Mouse (Mus musculus) MEL (cell line): ENCODE measurements at regions not wholly inside any gene's neighbourhood (a gene's known extent, or its start where the extent isn't known, plus 50 kb on each side); places are given as distances from the start of the nearest gene placed in this dataset.

ENCODE experiments used
- DNase-seq: peaks from one replicate; pipeline ENCODE4 v3.0.0; 2011; ENCODE audit warnings: low read depth, low spot score
- H3K27ac ChIP-seq: 2 replicates; pipeline ENCODE4 v1.5.1; 2012; ENCODE audit warnings: low read depth, mild to moderate bottlenecking, control low read depth, low read length, moderate library complexity; ENCODE audit not compliant: control insufficient read depth
- H3K27me3 ChIP-seq, 2 experiments: fragments of 150-350 bp in 1 of 2; sonication (generic) in 1 of 2; 2 replicates each; pipeline ENCODE4 v1.6.1; 2012; ENCODE audit warnings: low read length in 2 of 2, mild to moderate bottlenecking in 2 of 2, improper control_type of control experiment in 1 of 2, moderate library complexity in 1 of 2; ENCODE audit not compliant: insufficient read depth in 2 of 2, control insufficient read depth in 1 of 2
- H3K36me3 ChIP-seq, 2 experiments: 2 replicates each; pipeline ENCODE4 v1.6.1; 2012 to 2014; ENCODE audit warnings: low read length in 2 of 2, improper control_type of control experiment in 1 of 2, inconsistent platforms in 1 of 2, mild to moderate bottlenecking in 1 of 2; ENCODE audit not compliant: insufficient read depth in 2 of 2, control insufficient read depth in 1 of 2
- H3K4me1 ChIP-seq, 2 experiments: fragments of 150-350 bp in 1 of 2; sonication (generic) in 1 of 2; 2 replicates each; pipeline ENCODE4 v1.6.1; 2012; ENCODE audit warnings: low read length in 2 of 2, improper control_type of control experiment in 1 of 2, mild to moderate bottlenecking in 1 of 2; ENCODE audit not compliant: insufficient read depth in 2 of 2, control insufficient read depth in 1 of 2
- H3K4me3 ChIP-seq, 2 experiments: fragments of 150-350 bp in 1 of 2; sonication (generic) in 1 of 2; 2 replicates each; pipeline ENCODE4 v1.5.1; 2012; ENCODE audit warnings: low read depth in 2 of 2, low read length in 2 of 2, mild to moderate bottlenecking in 2 of 2, moderate library complexity in 2 of 2, control low read depth in 1 of 2, improper control_type of control experiment in 1 of 2; ENCODE audit not compliant: control insufficient read depth in 1 of 2, insufficient read depth in 1 of 2
- H3K79me2 ChIP-seq: 2 replicates; pipeline ENCODE4 v1.6.1; 2012; ENCODE audit warnings: mild to moderate bottlenecking, low read length, moderate library complexity; ENCODE audit not compliant: control insufficient read depth, poor library complexity, insufficient read depth
- H3K9ac ChIP-seq: 2 replicates; pipeline ENCODE4 v1.6.1; 2012; ENCODE audit warnings: low read depth, mild to moderate bottlenecking, control low read depth, low read length, moderate library complexity; ENCODE audit not compliant: control insufficient read depth, poor library complexity, severe bottlenecking
- H3K9me3 ChIP-seq: fragments of 150-350 bp; sonication (generic); replicated peaks from 2 replicates; pipeline ENCODE4 v1.6.1; 2012; ENCODE audit warnings: mild to moderate bottlenecking, low read length, improper control_type of control experiment, moderate library complexity; ENCODE audit not compliant: insufficient read depth
- CHD1 ChIP-seq: IDR thresholded peaks from 2 replicates; pipeline ENCODE4 v1.6.1; 2012; ENCODE audit warnings: low read depth, mild to moderate bottlenecking, inconsistent platforms, low read length, improper control_type of control experiment
- CHD2 ChIP-seq: IDR thresholded peaks from 2 replicates; pipeline ENCODE4 v1.6.1; 2011; ENCODE audit warnings: low read length, improper control_type of control experiment
- EP300 ChIP-seq, 2 experiments: IDR thresholded peaks; 2 replicates each; pipeline ENCODE4 v1.6.1; 2011; ENCODE audit warnings: improper control_type of control experiment in 2 of 2, low read length in 2 of 2, low read depth in 1 of 2, mild to moderate bottlenecking in 1 of 2
- GABPA ChIP-seq: IDR thresholded peaks from 2 replicates; pipeline ENCODE4 v1.6.1; 2012; ENCODE audit warnings: low read depth, mild to moderate bottlenecking, inconsistent platforms, low read length, improper control_type of control experiment, moderate library complexity
- GATA1 ChIP-seq: IDR thresholded peaks from 2 replicates; pipeline ENCODE4 v1.6.1; 2011; ENCODE audit warnings: low read depth, low read length, improper control_type of control experiment
- KAT2A ChIP-seq: conservative IDR thresholded peaks from 2 replicates; pipeline ENCODE4 v1.6.1; 2012; ENCODE audit warnings: low read depth, low read length, improper control_type of control experiment, inconsistent platforms
- MAZ ChIP-seq: IDR thresholded peaks from 2 replicates; pipeline ENCODE4 v1.6.1; 2012; ENCODE audit warnings: low read depth, mild to moderate bottlenecking, inconsistent platforms, low read length, improper control_type of control experiment
- MEF2A ChIP-seq: IDR thresholded peaks from 2 replicates; pipeline ENCODE4 v1.6.1; 2014; ENCODE audit warnings: low read depth, mild to moderate bottlenecking, inconsistent platforms, low read length, improper control_type of control experiment; ENCODE audit not compliant: poor library complexity, insufficient replicate concordance, severe bottlenecking; ENCODE audit errors: extremely low read depth
- MYB ChIP-seq: IDR thresholded peaks from 2 replicates; pipeline ENCODE4 v1.6.1; 2011; ENCODE audit warnings: mild to moderate bottlenecking, low read depth, low read length, improper control_type of control experiment
- MYC ChIP-seq: IDR thresholded peaks from 2 replicates; pipeline ENCODE4 v1.6.1; 2011; ENCODE audit warnings: low read depth, mild to moderate bottlenecking, low read length, improper control_type of control experiment, moderate library complexity
- NELFE ChIP-seq: IDR thresholded peaks from 2 replicates; pipeline ENCODE4 v1.6.1; 2011; ENCODE audit warnings: low read depth, low read length, improper control_type of control experiment
- POLR2AphosphoS2 ChIP-seq: IDR thresholded peaks from 2 replicates; pipeline ENCODE4 v1.6.1; 2011; ENCODE audit warnings: low read length, improper control_type of control experiment
- RAD21 ChIP-seq: IDR thresholded peaks from 2 replicates; pipeline ENCODE4 v1.6.1; 2011; ENCODE audit warnings: mild to moderate bottlenecking, low read depth, low read length, improper control_type of control experiment
- RCOR1 ChIP-seq: IDR thresholded peaks from 2 replicates; pipeline ENCODE4 v1.6.1; 2012; ENCODE audit warnings: low read depth, mild to moderate bottlenecking, inconsistent platforms, low read length, improper control_type of control experiment
- SIN3A ChIP-seq: IDR thresholded peaks from 2 replicates; pipeline ENCODE4 v1.6.1; 2012; ENCODE audit warnings: low read length, improper control_type of control experiment, inconsistent platforms
- SMC3 ChIP-seq: IDR thresholded peaks from 2 replicates; pipeline ENCODE4 v1.6.1; 2011; ENCODE audit warnings: low read depth, low read length, improper control_type of control experiment
- ZC3H11A ChIP-seq: IDR thresholded peaks from 2 replicates; pipeline ENCODE4 v1.6.1; 2012; ENCODE audit warnings: low read depth, mild to moderate bottlenecking, inconsistent platforms, low read length, improper control_type of control experiment
- ZNF384 ChIP-seq: IDR thresholded peaks from 2 replicates; pipeline ENCODE4 v1.6.1; 2012; ENCODE audit warnings: low read depth, mild to moderate bottlenecking, inconsistent platforms, low read length, improper control_type of control experiment

- TF ChIP-seq CHD2 (no peak), MAZ (no peak), ZC3H11A (no peak), GABPA (no peak), MYC (no peak), CHD1 (no peak), POLR2AphosphoS2 (no peak), MEF2A (no peak)
Observed at GRCm38 (mm10) chr8:25385186-25385585, 561.0 kb upstream of the Adam5 start.

DNA sequence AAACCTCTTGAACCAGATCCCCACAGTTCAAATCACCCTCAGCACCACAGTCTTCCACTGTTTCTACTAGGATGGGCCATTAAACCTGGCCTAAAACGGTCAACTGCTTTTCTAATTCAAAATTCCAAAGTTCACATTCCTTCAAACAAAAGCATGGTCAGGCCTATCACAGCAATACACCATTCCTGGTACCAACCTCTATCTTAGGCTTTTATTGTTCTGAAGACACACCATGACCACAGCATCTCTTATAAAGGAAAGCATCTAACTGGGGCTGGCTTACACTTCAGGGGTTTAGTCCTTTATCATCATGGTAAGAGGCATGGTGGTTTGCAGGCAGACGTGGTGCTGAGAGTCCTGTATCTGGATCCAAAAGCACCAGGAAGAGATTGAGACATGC is 560.4 kb upstream of the Adam5 start:
- TF ChIP-seq SIN3A (no peak), NELFE (no peak), RCOR1 (no peak), RAD21 (no peak), KAT2A (no peak), ZNF384 (no peak), GABPA (no peak), EP300 (IDR thresholded peaks at IDR 0.05; ENCODE audit: low read depth in 1 of 2, low read length in 2 of 2) (no peak), SMC3 (no peak), MAZ (no peak), CHD1 (no peak), MYB (no peak), GATA1 (no peak)

More at GRCm38 (mm10) chr8:25385186-25385585, 561.0 kb upstream of the Adam5 start:
- no peak for DNase-seq
- Histone ChIP-seq H3K9me3 (no peaks in the 10 kb centered on the region), H3K79me2 (no peaks in the 10 kb centered on the region), H3K4me3 (no peak overlapping the region), H3K27me3 (no peaks in the 10 kb centered on the region), H3K4me1 (no peaks in the 10 kb centered on the region), H3K27ac (no peak overlapping the region), H3K36me3 (no peaks in the 10 kb centered on the region), H3K9ac (no peak overlapping the region)

More for the DNA sequence above, 560.4 kb upstream of the Adam5 start:
- no peak overlapping the region for H3K27ac ChIP-seq
- no peaks in the 10 kb centered on the region for H3K9me3 ChIP-seq
- no peaks in the 10 kb centered on the region for H3K79me2 ChIP-seq
- H3K27me3 ChIP-seq: no peaks in the 10 kb centered on the region
- no peaks in the 10 kb centered on the region for H3K4me1 ChIP-seq
- H3K4me3 ChIP-seq: no peak overlapping the region
- no peaks in the 10 kb centered on the region for H3K36me3 ChIP-seq
- no peak overlapping the region for H3K9ac ChIP-seq
- DNase-seq: no peak
